Mouse (Mus musculus): ENCODE results near the gene H2-M10.5.
"Not testable (repeated sequence)": the region's sequence is repeated elsewhere in the genome, so short reads cannot be mapped to it uniquely, and the experiment has no call there.

Gene H2-M10.5

GRCm38 (mm10) chr17:36772610-36773009, at the start of gene H2-M10.5:
Gene H2-M10.5 (plus strand): TSS chr17:36772910.
- in situ Hi-C loops (cut with MboI, MseI) = not testable (repeated sequence)

GRCm38 (mm10) chr17:36726046-36726445, 46.7 kb upstream of the H2-M10.5 start:
- in situ Hi-C loops (cut with MboI, MseI) = loop anchor here (5.0 to 10.0 kb wide), 5 partner anchors 314 to 789 kb away; no protein-coding TSS in a partner anchor

GRCm38 (mm10) chr17:36763816-36764215, 8.9 kb upstream of the H2-M10.5 start:
- in situ Hi-C loops (cut with MboI, MseI) = no loop called here

GRCm38 (mm10) chr17:36764244-36764643, 8.5 kb upstream of the H2-M10.5 start:
- in situ Hi-C loops (cut with MboI, MseI) = not testable (repeated sequence)

- in situ Hi-C loops (cut with MboI, MseI) = not testable (repeated sequence)
These were observed 7.3 kb upstream of the H2-M10.5 start for GRCm38 (mm10) chr17:36765403-36765802.

- in situ Hi-C loops (cut with MboI, MseI) = no loop called here
These were observed 8.8 kb downstream of the H2-M10.5 start for GRCm38 (mm10) chr17:36781533-36781932.

GRCm38 (mm10) chr17:36786483-36786886, 13.8 kb downstream of the H2-M10.5 start:
- in situ Hi-C loops (cut with MboI, MseI) = not testable (repeated sequence)

- in situ Hi-C loops (cut with MboI, MseI) = no loop called here
These were observed 15.6 kb downstream of the H2-M10.5 start for GRCm38 (mm10) chr17:36788351-36788750.

GRCm38 (mm10) chr17:36788801-36789200, 16.1 kb downstream of the H2-M10.5 start:
- in situ Hi-C loops (cut with MboI, MseI) = not testable (repeated sequence)

- in situ Hi-C loops (cut with MboI, MseI) = no loop called here
These were observed 26.8 kb downstream of the H2-M10.5 start for GRCm38 (mm10) chr17:36799493-36799892.

- in situ Hi-C loops (cut with MboI, MseI) = not testable (repeated sequence)
These were observed 27.3 kb downstream of the H2-M10.5 start for GRCm38 (mm10) chr17:36799921-36800462.

- in situ Hi-C loops (cut with MboI, MseI) = no loop called here
These were observed 39.2 kb downstream of the H2-M10.5 start, which contains the start of gene H2-M10.6 for GRCm38 (mm10) chr17:36811871-36812270. Gene H2-M10.6 (plus strand): TSS chr17:36812171.

- in situ Hi-C loops (cut with MboI, MseI) = no loop called here
These were observed 51.3 kb downstream of the H2-M10.5 start for GRCm38 (mm10) chr17:36824005-36824404.

GRCm38 (mm10) chr17:36825525-36825924, 52.8 kb downstream of the H2-M10.5 start:
- in situ Hi-C loops (cut with MboI, MseI) = no loop called here
